Mouse (Mus musculus) large intestine, adult 2 months (tissue): ENCODE measurements at regions not wholly inside any gene's neighbourhood (a gene's known extent, or its start where the extent isn't known, plus 50 kb on each side); places are given as distances from the start of the nearest gene placed in this dataset.

ENCODE experiments used
- DNase-seq: peaks from one replicate; pipeline ENCODE4 v3.0.0-alpha.2; 2012; ENCODE audit warnings: low read depth, low spot score
- WGBS: fragments of 180-500 bp; shearing (Covaris S2); methylation state at CpG from one replicate; pipeline ENCODE4 v1.1.7; 2018; 5-methylcytosine and 5-hydroxymethylcytosine counted together

- 61% methylated on average over 4 of the region's 4 CpGs for WGBS
- DNase-seq: no peak
Observed at GRCm38 (mm10) chr10:39316533-39316932, 52.1 kb upstream of the Fyn start.

GRCm38 (mm10) chr10:39315434-39316174 lies 53.1 kb upstream of the Fyn start:
- 75% methylated on average over 6 of the region's 6 CpGs for WGBS
- DNase-seq: no peak

- no peak for DNase-seq
- 92% methylated on average over 1 of the region's 1 CpGs for WGBS
Observed at GRCm38 (mm10) chr10:39311501-39311900, 57.2 kb upstream of the Fyn start.

- 64% methylated on average over 1 of the region's 1 CpGs for WGBS
- DNase-seq: no peak
Observed at GRCm38 (mm10) chr10:39308535-39308934, 60.1 kb upstream of the Fyn start.

- no peak for DNase-seq
- WGBS: 64% methylated on average over 11 of the region's 11 CpGs
Observed at GRCm38 (mm10) chr10:39292703-39293496, 75.8 kb upstream of the Fyn start.

GRCm38 (mm10) chr10:39291747-39292198 lies 76.9 kb upstream of the Fyn start:
- no peak for DNase-seq
- WGBS: 69% methylated on average over 9 of the region's 9 CpGs

GRCm38 (mm10) chr10:39291134-39291746 lies 77.4 kb upstream of the Fyn start:
- no peak for DNase-seq
- 48% methylated on average over 8 of the region's 8 CpGs for WGBS

- no peak for DNase-seq
- 72% methylated on average over 1 of the region's 1 CpGs for WGBS
Observed at GRCm38 (mm10) chr10:39290245-39290644, 78.4 kb upstream of the Fyn start.

- 77% methylated on average over 14 of the region's 14 CpGs for WGBS
- DNase-seq: no peak
Observed at GRCm38 (mm10) chr10:39280366-39281000, 88.2 kb upstream of the Fyn start.

- WGBS: 34% methylated on average over 2 of the region's 2 CpGs
- no peak for DNase-seq
Observed at GRCm38 (mm10) chr10:39274202-39274601, 94.5 kb upstream of the Fyn start.

- 61% methylated on average over 4 of the region's 4 CpGs for WGBS
- DNase-seq: no peak
Observed at GRCm38 (mm10) chr10:39273426-39273825, 95.2 kb upstream of the Fyn start.

- WGBS: 78% methylated on average over 6 of the region's 6 CpGs
- no peak for DNase-seq
Observed at GRCm38 (mm10) chr10:39272387-39272949, 96.2 kb upstream of the Fyn start.

GRCm38 (mm10) chr10:39270406-39270805 lies 98.2 kb upstream of the Fyn start:
- WGBS: 80% methylated on average over 3 of the region's 3 CpGs

GRCm38 (mm10) chr10:39267236-39267635 lies 101.4 kb upstream of the Fyn start:
- 89% methylated on average over 6 of the region's 6 CpGs for WGBS
- DNase-seq: no peak

More at GRCm38 (mm10) chr10:39270406-39270805, 98.2 kb upstream of the Fyn start:
- no peak for DNase-seq

- WGBS: 17% methylated on average over 5 of the region's 5 CpGs
- peak; percentile 13 for DNase-seq
Observed at GRCm38 (mm10) chr10:39266482-39266881, 102.2 kb upstream of the Fyn start.

GRCm38 (mm10) chr10:39262466-39262865 lies 98.9 kb upstream of the Ccn6 start:
- no peak for DNase-seq
- 37% methylated on average over 7 of the region's 7 CpGs for WGBS

- 59% methylated on average over 8 of the region's 8 CpGs for WGBS
- DNase-seq: no peak
Observed at GRCm38 (mm10) chr10:39261174-39262145, 97.9 kb upstream of the Ccn6 start.

- no peak for DNase-seq
- 83% methylated on average over 6 of the region's 6 CpGs for WGBS
Observed at GRCm38 (mm10) chr10:39260061-39260460, 96.5 kb upstream of the Ccn6 start.
